Mouse (Mus musculus) lung, postnatal 4 days (tissue): ENCODE measurements at regions not wholly inside any gene's neighbourhood (a gene's known extent, or its start where the extent isn't known, plus 50 kb on each side); places are given as distances from the start of the nearest gene placed in this dataset.

ENCODE experiments used
- DNase-seq, 2 experiments: peaks; one replicate each; pipeline ENCODE4 v3.0.0; 2021

- peak; percentile 6 to 27 for DNase-seq
Observed at GRCm38 (mm10) chr13:48003126-48003525, 257.9 kb upstream of the Id4 start.

DNA sequence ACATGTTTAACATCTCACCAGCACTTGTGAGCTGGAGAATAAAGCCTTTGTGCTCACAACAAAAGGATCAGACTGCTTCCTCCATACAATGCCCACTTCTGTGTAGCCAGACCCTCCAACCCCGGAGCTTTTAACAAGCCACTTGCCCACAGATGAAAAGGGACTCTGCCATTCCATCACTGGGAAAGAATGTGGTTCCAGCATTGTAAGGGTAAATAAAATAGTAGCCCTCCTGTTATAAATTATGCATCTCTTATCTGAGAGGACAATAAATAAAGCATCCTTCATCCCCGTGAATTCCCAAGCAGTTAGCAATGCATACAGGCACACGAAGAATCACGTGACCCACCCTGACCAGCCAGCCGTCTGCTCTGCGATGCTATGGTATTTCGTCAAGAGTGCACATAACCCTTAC, 247.7 kb upstream of the Id4 start:
- DNase-seq = no peak

DNA sequence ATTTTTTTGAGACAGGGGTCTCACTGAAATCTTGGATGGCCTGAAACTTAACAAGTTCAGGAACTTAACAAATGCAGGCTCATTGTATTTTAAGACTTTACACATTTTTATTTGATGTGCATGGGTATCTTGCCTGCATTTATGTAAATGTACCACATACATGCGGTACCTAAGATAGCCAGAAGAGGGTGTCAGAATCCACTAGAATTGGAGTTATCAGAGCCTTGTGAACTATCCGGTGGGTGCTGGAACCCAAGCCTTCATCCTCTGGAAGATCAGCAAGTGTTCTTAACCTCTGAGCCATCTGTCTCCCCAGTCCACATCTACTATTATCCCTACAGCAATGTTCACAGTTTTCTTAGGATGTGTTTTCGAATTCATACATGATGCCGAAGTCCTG, 245.7 kb upstream of the Id4 start:
- no peak for DNase-seq

GRCm38 (mm10) chr13:48016051-48016450, 245.0 kb upstream of the Id4 start:
- DNase-seq = no peak

GRCm38 (mm10) chr13:48016606-48017005, 244.4 kb upstream of the Id4 start:
- DNase-seq = no peak

DNA sequence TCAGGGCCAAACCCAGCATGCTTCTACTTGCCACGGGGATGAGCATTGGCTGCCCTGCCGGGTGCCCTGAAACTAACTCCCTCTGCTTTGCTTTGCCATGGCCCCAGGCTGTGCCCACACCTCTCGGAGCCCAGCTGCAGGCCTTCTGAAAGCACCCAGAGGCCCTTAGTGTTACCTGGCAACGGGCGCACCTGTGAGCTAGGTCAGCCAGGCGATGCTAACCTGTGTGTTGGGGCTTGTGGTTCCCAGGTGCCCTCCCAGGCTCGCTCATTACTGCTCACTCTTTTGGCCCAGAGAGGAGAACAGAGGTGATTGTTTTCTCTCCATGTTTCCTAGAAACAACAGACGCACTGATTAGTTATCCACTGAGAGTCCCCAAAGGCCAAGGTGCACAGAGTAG, 243.4 kb upstream of the Id4 start:
- no peak for DNase-seq

- no peak for DNase-seq
Observed at GRCm38 (mm10) chr13:48018606-48019005, 242.4 kb upstream of the Id4 start.

- no peak for DNase-seq
Observed at GRCm38 (mm10) chr13:48022958-48023615, 237.9 kb upstream of the Id4 start.

- peak in 1 of 2 experiments; percentile 61 for DNase-seq
Observed at GRCm38 (mm10) chr13:48027775-48028489, 233.1 kb upstream of the Id4 start.

GRCm38 (mm10) chr13:48031491-48031890, 229.5 kb upstream of the Id4 start:
- DNase-seq = no peak

DNA sequence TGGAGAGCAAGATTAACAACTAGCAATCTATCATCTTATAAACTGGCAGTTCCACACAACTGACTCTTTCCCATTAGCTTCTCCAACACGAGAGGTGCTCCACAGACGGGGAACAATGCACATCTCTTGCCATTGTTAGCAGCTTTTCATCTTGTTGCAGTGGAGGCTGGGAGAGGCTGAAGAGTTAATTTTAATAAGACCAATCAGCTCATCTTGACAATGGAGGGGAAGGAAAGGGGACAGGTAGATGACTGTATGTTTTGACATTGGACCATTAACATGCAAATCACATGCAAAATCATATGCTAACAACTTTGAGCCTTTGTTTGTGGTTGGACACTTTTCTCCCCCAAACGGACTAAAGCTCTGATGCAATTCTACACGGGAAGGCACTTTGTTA, 218.9 kb upstream of the Id4 start:
- DNase-seq = no peak

- DNase-seq = no peak
Observed at GRCm38 (mm10) chr13:48042572-48042971, 218.5 kb upstream of the Id4 start.

GRCm38 (mm10) chr13:48046201-48046750, 214.8 kb upstream of the Id4 start:
- no peak for DNase-seq

- no peak for DNase-seq
Observed at GRCm38 (mm10) chr13:48049796-48050195, 211.2 kb upstream of the Id4 start.

GRCm38 (mm10) chr13:48074630-48075029, 186.4 kb upstream of the Id4 start:
- no peak for DNase-seq

- no peak for DNase-seq
Observed at GRCm38 (mm10) chr13:48075315-48075714, 185.7 kb upstream of the Id4 start.

DNA sequence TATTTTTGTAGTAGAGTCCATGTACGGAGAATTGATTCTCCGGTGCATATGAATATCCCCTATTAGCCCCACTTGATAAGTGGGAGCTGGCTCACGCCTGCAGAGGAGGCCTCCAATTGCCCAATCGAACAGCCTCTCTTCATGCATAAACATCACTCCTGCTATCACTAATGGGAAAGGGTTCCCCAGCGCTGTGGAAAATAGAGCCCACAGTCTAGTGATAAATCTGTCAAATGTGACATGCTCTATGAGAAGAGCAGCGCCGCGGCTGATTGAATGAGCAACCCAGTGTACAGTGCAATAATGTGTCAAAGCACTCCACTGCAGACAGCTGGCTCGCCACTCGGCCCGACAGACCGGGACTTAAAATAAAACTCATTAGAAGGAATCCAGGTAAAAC, 182.8 kb upstream of the Id4 start:
- DNase-seq = no peak

DNA sequence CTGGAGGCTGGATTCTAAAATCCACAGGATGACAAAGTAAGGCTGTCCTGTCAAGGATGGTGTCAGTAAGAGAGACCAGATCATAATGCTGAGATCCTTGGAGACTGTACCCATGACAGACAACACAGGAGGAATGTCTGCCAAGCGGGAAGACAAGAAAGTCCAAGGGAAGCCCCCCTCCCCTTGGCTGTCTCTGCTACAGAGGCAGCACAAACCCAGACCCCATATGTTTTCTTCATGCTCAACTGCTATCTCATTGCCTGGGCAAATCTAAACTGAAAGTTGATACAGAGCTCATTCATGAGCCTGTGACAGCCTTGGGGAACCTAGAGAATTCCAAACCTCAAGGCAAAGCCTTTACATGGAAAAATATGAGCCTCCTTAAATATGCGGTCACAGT, 177.7 kb upstream of the Id4 start:
- DNase-seq = no peak

DNA sequence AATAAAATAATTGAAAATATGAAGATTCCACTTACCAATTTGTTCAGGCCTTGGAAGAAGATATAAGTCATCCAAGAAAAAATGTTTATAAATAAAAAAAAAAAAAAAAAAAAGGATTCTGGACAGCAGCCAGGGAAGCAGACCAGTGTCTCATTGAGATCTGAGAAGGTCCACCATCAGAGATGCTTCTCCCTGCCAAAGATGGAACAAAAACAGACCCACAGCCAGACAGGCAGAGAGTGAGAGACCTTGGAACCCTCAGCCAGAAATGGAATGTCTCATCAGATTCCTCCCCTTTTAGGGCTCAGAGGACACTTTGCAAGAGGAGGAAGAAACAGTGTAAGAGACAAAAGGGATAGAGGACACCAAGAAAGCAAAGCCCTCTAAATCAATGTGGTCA, 177.2 kb upstream of the Id4 start:
- DNase-seq = no peak

- no peak for DNase-seq
Observed at GRCm38 (mm10) chr13:48094275-48095035, 166.6 kb upstream of the Id4 start.

- no peak for DNase-seq
Observed at GRCm38 (mm10) chr13:48102156-48102555, 158.9 kb upstream of the Id4 start.

DNA sequence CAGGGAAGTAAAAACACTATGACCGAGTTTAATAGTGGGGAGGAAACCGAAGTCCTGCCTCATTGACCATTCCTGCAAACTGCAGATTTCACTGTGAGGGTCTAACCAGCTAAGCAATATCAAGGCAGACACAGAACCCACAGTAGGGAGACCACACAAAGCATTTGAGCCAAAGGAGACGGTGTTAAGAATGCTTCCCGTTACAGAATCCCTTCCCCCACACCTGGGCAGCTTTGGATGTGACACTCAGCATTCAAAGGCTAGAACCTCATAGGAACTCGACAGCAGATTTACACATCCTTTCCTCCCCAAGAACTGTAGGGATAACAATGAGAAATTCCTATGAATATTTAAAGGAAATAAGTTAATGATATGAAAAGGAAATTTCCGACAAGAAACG, 158.5 kb upstream of the Id4 start:
- DNase-seq = no peak

GRCm38 (mm10) chr13:48104766-48105165, 156.3 kb upstream of the Id4 start:
- no peak for DNase-seq

DNA sequence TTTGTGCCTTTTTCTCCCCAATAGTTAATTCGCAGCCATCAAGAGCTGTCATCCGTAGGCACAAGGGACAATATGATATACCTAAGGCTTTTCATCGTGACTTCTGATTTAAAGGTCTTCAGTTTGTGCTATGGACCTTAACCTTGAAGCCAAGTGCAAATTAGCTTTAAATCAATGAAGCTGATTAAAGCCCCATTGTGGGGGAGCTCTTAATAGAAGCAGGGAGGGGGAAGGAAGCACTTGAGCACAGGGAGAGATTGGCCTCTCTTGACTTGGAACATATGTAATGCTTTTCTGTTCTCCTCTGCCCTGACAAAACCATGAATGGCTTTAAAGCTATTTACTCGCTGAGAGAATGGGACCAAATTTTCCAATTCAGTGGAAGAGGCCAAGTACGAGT, 154.1 kb upstream of the Id4 start:
- no peak for DNase-seq
